Mouse (Mus musculus) MEL (cell line): Measurements from ENCODE around the gene Ccdc97. TPM values are rescaled to one million over a fixed set of nuclear protein-coding genes. Genes with fewer than 3 reads are reported as not detected.
A peak's percentile ranks its signal among the peaks of the same experiment; 100 is the strongest.

Experiments used
- DNase-seq: peaks from one replicate; pipeline ENCODE4 v3.0.0; 2011; ENCODE audit warnings: low read depth, low spot score
- H3K27ac ChIP-seq: 2 replicates; pipeline ENCODE4 v1.5.1; 2012; ENCODE audit warnings: low read depth, mild to moderate bottlenecking, control low read depth, low read length, moderate library complexity; ENCODE audit not compliant: control insufficient read depth
- H3K27me3 ChIP-seq, 2 experiments: fragments of 150-350 bp in 1 of 2; sonication (generic) in 1 of 2; 2 replicates each; pipeline ENCODE4 v1.6.1; 2012; ENCODE audit warnings: low read length in 2 of 2, mild to moderate bottlenecking in 2 of 2, improper control_type of control experiment in 1 of 2, moderate library complexity in 1 of 2; ENCODE audit not compliant: insufficient read depth in 2 of 2, control insufficient read depth in 1 of 2
- H3K36me3 ChIP-seq, 2 experiments: 2 replicates each; pipeline ENCODE4 v1.6.1; 2012 to 2014; ENCODE audit warnings: low read length in 2 of 2, improper control_type of control experiment in 1 of 2, inconsistent platforms in 1 of 2, mild to moderate bottlenecking in 1 of 2; ENCODE audit not compliant: insufficient read depth in 2 of 2, control insufficient read depth in 1 of 2
- H3K4me1 ChIP-seq, 2 experiments: fragments of 150-350 bp in 1 of 2; sonication (generic) in 1 of 2; 2 replicates each; pipeline ENCODE4 v1.6.1; 2012; ENCODE audit warnings: low read length in 2 of 2, improper control_type of control experiment in 1 of 2, mild to moderate bottlenecking in 1 of 2; ENCODE audit not compliant: insufficient read depth in 2 of 2, control insufficient read depth in 1 of 2
- H3K4me3 ChIP-seq, 2 experiments: fragments of 150-350 bp in 1 of 2; sonication (generic) in 1 of 2; 2 replicates each; pipeline ENCODE4 v1.5.1; 2012; ENCODE audit warnings: low read depth in 2 of 2, low read length in 2 of 2, mild to moderate bottlenecking in 2 of 2, moderate library complexity in 2 of 2, control low read depth in 1 of 2, improper control_type of control experiment in 1 of 2; ENCODE audit not compliant: control insufficient read depth in 1 of 2, insufficient read depth in 1 of 2
- H3K79me2 ChIP-seq: 2 replicates; pipeline ENCODE4 v1.6.1; 2012; ENCODE audit warnings: mild to moderate bottlenecking, low read length, moderate library complexity; ENCODE audit not compliant: control insufficient read depth, poor library complexity, insufficient read depth
- H3K9ac ChIP-seq: 2 replicates; pipeline ENCODE4 v1.6.1; 2012; ENCODE audit warnings: low read depth, mild to moderate bottlenecking, control low read depth, low read length, moderate library complexity; ENCODE audit not compliant: control insufficient read depth, poor library complexity, severe bottlenecking
- H3K9me3 ChIP-seq: fragments of 150-350 bp; sonication (generic); replicated peaks from 2 replicates; pipeline ENCODE4 v1.6.1; 2012; ENCODE audit warnings: mild to moderate bottlenecking, low read length, improper control_type of control experiment, moderate library complexity; ENCODE audit not compliant: insufficient read depth
- CHD1 ChIP-seq: IDR thresholded peaks from 2 replicates; pipeline ENCODE4 v1.6.1; 2012; ENCODE audit warnings: low read depth, mild to moderate bottlenecking, inconsistent platforms, low read length, improper control_type of control experiment
- CHD2 ChIP-seq: IDR thresholded peaks from 2 replicates; pipeline ENCODE4 v1.6.1; 2011; ENCODE audit warnings: low read length, improper control_type of control experiment
- CTCF ChIP-seq, 3 experiments: IDR thresholded peaks in 2 of 3; conservative IDR thresholded peaks in 1 of 3; 2 replicates each; pipeline ENCODE4 v1.5.1; 2011 to 2012; ENCODE audit warnings: low read length in 3 of 3, low read depth in 2 of 3, mild to moderate bottlenecking in 2 of 3, improper control_type of control experiment in 1 of 3, inconsistent platforms in 1 of 3, mixed read lengths in 1 of 3, moderate library complexity in 1 of 3; ENCODE audit not compliant: control insufficient read depth in 1 of 3, insufficient read depth in 1 of 3, poor library complexity in 1 of 3, severe bottlenecking in 1 of 3
- E2F4 ChIP-seq: IDR thresholded peaks from 2 replicates; pipeline ENCODE4 v1.6.1; 2011; ENCODE audit warnings: low read depth, low read length, improper control_type of control experiment, borderline replicate concordance
- ELF1 ChIP-seq: IDR thresholded peaks from 2 replicates; pipeline ENCODE4 v1.6.1; 2014; ENCODE audit warnings: low read depth, mild to moderate bottlenecking, inconsistent platforms, low read length, improper control_type of control experiment, moderate library complexity
- EP300 ChIP-seq, 2 experiments: IDR thresholded peaks; 2 replicates each; pipeline ENCODE4 v1.6.1; 2011; ENCODE audit warnings: improper control_type of control experiment in 2 of 2, low read length in 2 of 2, low read depth in 1 of 2, mild to moderate bottlenecking in 1 of 2
- ETS1 ChIP-seq: IDR thresholded peaks from 2 replicates; pipeline ENCODE4 v1.6.1; 2012; ENCODE audit warnings: low read depth, mild to moderate bottlenecking, inconsistent platforms, low read length, improper control_type of control experiment, moderate library complexity
- GABPA ChIP-seq: IDR thresholded peaks from 2 replicates; pipeline ENCODE4 v1.6.1; 2012; ENCODE audit warnings: low read depth, mild to moderate bottlenecking, inconsistent platforms, low read length, improper control_type of control experiment, moderate library complexity
- GATA1 ChIP-seq: IDR thresholded peaks from 2 replicates; pipeline ENCODE4 v1.6.1; 2011; ENCODE audit warnings: low read depth, low read length, improper control_type of control experiment
- HCFC1 ChIP-seq: IDR thresholded peaks from 2 replicates; pipeline ENCODE4 v1.6.1; 2012; ENCODE audit warnings: low read depth, mild to moderate bottlenecking, inconsistent platforms, low read length, improper control_type of control experiment, moderate library complexity
- JUND ChIP-seq: IDR thresholded peaks from 2 replicates; pipeline ENCODE4 v1.6.1; 2011; ENCODE audit warnings: low read depth, mild to moderate bottlenecking, improper control_type of control experiment, low read length
- KAT2A ChIP-seq: conservative IDR thresholded peaks from 2 replicates; pipeline ENCODE4 v1.6.1; 2012; ENCODE audit warnings: low read depth, low read length, improper control_type of control experiment, inconsistent platforms
- MAFK ChIP-seq: IDR thresholded peaks from 2 replicates; pipeline ENCODE4 v1.6.1; 2011; ENCODE audit warnings: low read depth, mild to moderate bottlenecking, low read length, improper control_type of control experiment, borderline replicate concordance
- MAX ChIP-seq: IDR thresholded peaks from 2 replicates; pipeline ENCODE4 v1.6.1; 2011; ENCODE audit warnings: low read length, improper control_type of control experiment
- MAZ ChIP-seq: IDR thresholded peaks from 2 replicates; pipeline ENCODE4 v1.6.1; 2012; ENCODE audit warnings: low read depth, mild to moderate bottlenecking, inconsistent platforms, low read length, improper control_type of control experiment
- MEF2A ChIP-seq: IDR thresholded peaks from 2 replicates; pipeline ENCODE4 v1.6.1; 2014; ENCODE audit warnings: low read depth, mild to moderate bottlenecking, inconsistent platforms, low read length, improper control_type of control experiment; ENCODE audit not compliant: poor library complexity, insufficient replicate concordance, severe bottlenecking; ENCODE audit errors: extremely low read depth
- MYB ChIP-seq: IDR thresholded peaks from 2 replicates; pipeline ENCODE4 v1.6.1; 2011; ENCODE audit warnings: mild to moderate bottlenecking, low read depth, low read length, improper control_type of control experiment
- MYC ChIP-seq: IDR thresholded peaks from 2 replicates; pipeline ENCODE4 v1.6.1; 2011; ENCODE audit warnings: low read depth, mild to moderate bottlenecking, low read length, improper control_type of control experiment, moderate library complexity
- NELFE ChIP-seq: IDR thresholded peaks from 2 replicates; pipeline ENCODE4 v1.6.1; 2011; ENCODE audit warnings: low read depth, low read length, improper control_type of control experiment
- NRF1 ChIP-seq: IDR thresholded peaks from 2 replicates; pipeline ENCODE4 v1.6.1; 2014; ENCODE audit warnings: low read depth, mild to moderate bottlenecking, inconsistent platforms, low read length, improper control_type of control experiment, moderate library complexity; ENCODE audit not compliant: poor library complexity, insufficient read depth, severe bottlenecking
- POLR2A ChIP-seq, 2 experiments: IDR thresholded peaks; 2 replicates each; pipeline ENCODE4 v1.6.1; 2011 to 2012; ENCODE audit warnings: low read length in 2 of 2, mild to moderate bottlenecking in 2 of 2, control low read depth in 1 of 2, improper control_type of control experiment in 1 of 2, low read depth in 1 of 2, moderate library complexity in 1 of 2; ENCODE audit not compliant: control insufficient read depth in 1 of 2, insufficient read depth in 1 of 2, poor library complexity in 1 of 2
- POLR2AphosphoS2 ChIP-seq: IDR thresholded peaks from 2 replicates; pipeline ENCODE4 v1.6.1; 2011; ENCODE audit warnings: low read length, improper control_type of control experiment
- POLR2AphosphoS5 ChIP-seq: IDR thresholded peaks from 2 replicates; pipeline ENCODE4 v1.6.1; 2012; ENCODE audit warnings: low read depth, borderline replicate concordance, mild to moderate bottlenecking, inconsistent platforms, low read length, moderate library complexity, mixed read lengths
- RAD21 ChIP-seq: IDR thresholded peaks from 2 replicates; pipeline ENCODE4 v1.6.1; 2011; ENCODE audit warnings: mild to moderate bottlenecking, low read depth, low read length, improper control_type of control experiment
- RCOR1 ChIP-seq: IDR thresholded peaks from 2 replicates; pipeline ENCODE4 v1.6.1; 2012; ENCODE audit warnings: low read depth, mild to moderate bottlenecking, inconsistent platforms, low read length, improper control_type of control experiment
- SMC3 ChIP-seq: IDR thresholded peaks from 2 replicates; pipeline ENCODE4 v1.6.1; 2011; ENCODE audit warnings: low read depth, low read length, improper control_type of control experiment
- TAL1 ChIP-seq: IDR thresholded peaks from 2 replicates; pipeline ENCODE4 v1.6.1; 2012; ENCODE audit warnings: mild to moderate bottlenecking, inconsistent platforms, low read length, moderate library complexity, mixed read lengths
- TBP ChIP-seq: IDR thresholded peaks from 2 replicates; pipeline ENCODE4 v1.8.0; 2011; ENCODE audit warnings: low read depth, low read length, improper control_type of control experiment
- TCF12 ChIP-seq: IDR thresholded peaks from 2 replicates; pipeline ENCODE4 v1.6.1; 2014; ENCODE audit warnings: low read depth, mild to moderate bottlenecking, inconsistent platforms, low read length, improper control_type of control experiment, moderate library complexity
- UBTF ChIP-seq: IDR thresholded peaks from 2 replicates; pipeline ENCODE4 v1.6.1; 2012; ENCODE audit warnings: low read depth, mild to moderate bottlenecking, inconsistent platforms, low read length, improper control_type of control experiment, moderate library complexity, borderline replicate concordance; ENCODE audit not compliant: insufficient read depth
- USF1 ChIP-seq: IDR thresholded peaks from 2 replicates; pipeline ENCODE4 v1.6.1; 2014; ENCODE audit warnings: low read depth, mild to moderate bottlenecking, inconsistent platforms, low read length, improper control_type of control experiment, moderate library complexity
- USF2 ChIP-seq, 2 experiments: IDR thresholded peaks; 2 replicates each; pipeline ENCODE4 v1.6.1; 2011 to 2012; ENCODE audit warnings: improper control_type of control experiment in 2 of 2, low read length in 2 of 2, borderline replicate concordance in 1 of 2, inconsistent platforms in 1 of 2, low read depth in 1 of 2, mild to moderate bottlenecking in 1 of 2; ENCODE audit not compliant: insufficient read depth in 1 of 2
- ZC3H11A ChIP-seq: IDR thresholded peaks from 2 replicates; pipeline ENCODE4 v1.6.1; 2012; ENCODE audit warnings: low read depth, mild to moderate bottlenecking, inconsistent platforms, low read length, improper control_type of control experiment
- ZKSCAN1 ChIP-seq: IDR thresholded peaks from 2 replicates; pipeline ENCODE4 v1.6.1; 2012; ENCODE audit warnings: low read depth, mild to moderate bottlenecking, inconsistent platforms, low read length, improper control_type of control experiment, moderate library complexity
- ZMIZ1 ChIP-seq: IDR thresholded peaks from 2 replicates; pipeline ENCODE4 v1.6.1; 2012; ENCODE audit warnings: low read depth, mild to moderate bottlenecking, inconsistent platforms, low read length, improper control_type of control experiment, moderate library complexity
- polyA plus RNA-seq, 2 experiments: library from polyadenylated mRNA; stranded (reverse) in 1 of 2; unstranded in 1 of 2; fragments of >175 nt in 1 of 2; fragments of >200 nt in 1 of 2; gene quantifications; 2 replicates each; pipeline versions ENCODE4 v1.2.1 to v1.2.4; 2012; ENCODE audit warnings: low replicate concordance in 2 of 2, low read depth in 1 of 2; ENCODE audit not compliant: insufficient read length in 2 of 2, insufficient read depth in 1 of 2, missing spikeins in 1 of 2
- total RNA-seq: library from RNA; depleted of rRNA; stranded (reverse); fragments of 300-350 nt; gene quantifications from 2 replicates; pipeline ENCODE4 v1.2.3, GENCODE M21; 2012

The Ccdc97 gene
- total and polyA plus RNA-seq, 3 experiments: 8.4 to 39.7 TPM; not detected in 1

DNA sequence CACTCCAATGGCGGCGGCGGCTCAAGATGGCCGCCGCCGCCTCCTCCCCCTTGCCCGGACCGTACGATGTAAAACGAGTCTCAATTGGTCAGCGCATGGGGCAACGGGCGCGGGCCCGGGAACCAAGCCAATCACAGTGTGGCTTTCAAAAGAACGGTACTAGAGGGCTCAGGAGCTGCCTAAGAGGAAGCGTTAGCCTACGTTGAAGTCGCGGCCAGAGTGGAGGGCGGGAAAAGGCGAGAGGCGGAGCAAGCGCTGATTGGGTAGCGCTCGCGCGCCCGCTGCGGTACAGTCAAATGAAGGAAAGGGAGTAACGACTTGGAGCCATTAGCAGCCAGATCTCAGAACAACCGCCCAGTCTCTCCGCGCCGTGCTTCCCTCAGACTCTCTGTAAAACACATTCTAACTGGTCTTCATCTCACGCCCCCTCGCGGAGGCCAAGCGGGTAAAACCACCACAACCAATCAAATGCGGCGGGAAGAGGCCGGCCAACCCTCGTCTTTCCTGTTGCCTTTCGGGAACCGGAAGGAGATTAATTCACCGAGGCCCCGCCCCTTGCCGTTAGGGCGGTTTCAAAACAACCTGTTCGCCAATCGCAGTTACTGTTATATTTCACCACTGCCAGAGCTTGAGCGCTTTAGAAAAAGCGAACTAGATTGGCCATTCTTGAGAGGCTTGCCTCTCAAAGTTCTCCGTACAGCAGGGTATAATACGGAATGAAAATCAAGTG lies 36.0 kb upstream of the Ccdc97 start, which contains the start of gene Hnrnpul1:
Gene Hnrnpul1, minus strand, starts transcription at position 20 of the 730 bp plus-strand sequence.
- Histone ChIP-seq H3K79me2 (peaks cover 40% of the 10 kb centered on the region), H3K4me3 (peak within 1 kb of the TSS; percentile 92 to 97), H3K27ac (peak within 1 kb of the TSS; percentile 100), H3K9me3 (no peaks in the 10 kb centered on the region), H3K36me3 (peaks cover 15 to 17% of the 10 kb centered on the region in 2 experiments), H3K9ac (peak within 1 kb of the TSS; percentile 100), H3K4me1 (peaks cover 2 to 18% of the 10 kb centered on the region in 2 experiments; a peak in 3 of 4 replicates), H3K27me3 (no peaks in the 10 kb centered on the region; a peak in 2 of 4 replicates)
- DNase-seq: peak; percentile 99
- TF ChIP-seq E2F4 (peak; percentile 97), RCOR1 (no peak), GABPA (peak; percentile 96; the same call in 1 of the 2 replicates), POLR2A (IDR thresholded peaks at IDR 0.05; ENCODE audit: control insufficient read depth in 1 of 2, insufficient read depth in 1 of 2, low read depth in 1 of 2, low read length in 2 of 2, poor library complexity in 1 of 2) (peak in 1 of 2 experiments; percentile 71; a peak in 2 of 4 replicates), CHD2 (no peak; the same call in 1 of the 2 replicates), ETS1 (peak; percentile 26; the same call in 1 of the 2 replicates), MYB (peak; percentile 83), TAL1 (no peak), HCFC1 (peak; percentile 74), CHD1 (no peak; the same call in 1 of the 2 replicates), NELFE (peak; percentile 71; the same call in 1 of the 2 replicates), ZC3H11A (no peak), MAX (peak; percentile 42), NRF1 (no peak), CTCF (IDR thresholded peaks at IDR 0.05 in 2 of 3, conservative IDR thresholded peaks at IDR 0.05 in 1 of 3; ENCODE audit: control insufficient read depth in 1 of 3, insufficient read depth in 1 of 3, low read depth in 2 of 3, low read length in 3 of 3, poor library complexity in 1 of 3, severe bottlenecking in 1 of 3) (peak in 2 of 3 experiments; percentile 10; a peak in 2 of 6 replicates), USF1 (0 out of 2 replicates have a peak, but pooled peaks have one; percentile 7), TCF12 (peak; percentile 41; the same call in 1 of the 2 replicates), MEF2A (no peak), TBP (peak; percentile 87), USF2 (IDR thresholded peaks at IDR 0.05; ENCODE audit: borderline replicate concordance in 1 of 2, insufficient read depth in 1 of 2, low read depth in 1 of 2, low read length in 2 of 2) (no peak), JUND (no peak), GATA1 (no peak), MAZ (peak; percentile 64; the same call in 1 of the 2 replicates), UBTF (no peak), MAFK (no peak), SMC3 (no peak), POLR2AphosphoS5 (no peak; the same call in 1 of the 2 replicates), ZKSCAN1 (no peak), EP300 (IDR thresholded peaks at IDR 0.05; ENCODE audit: low read depth in 1 of 2, low read length in 2 of 2) (peak in 1 of 2 experiments; percentile 35; a peak in 1 of 4 replicates), RAD21 (no peak), KAT2A (peak; percentile 54), MYC (no peak; the same call in 1 of the 2 replicates), POLR2AphosphoS2 (no peak; the same call in 1 of the 2 replicates), ZMIZ1 (peak; percentile 77; the same call in 1 of the 2 replicates), ELF1 (peak; percentile 79; the same call in 1 of the 2 replicates)
